Comparison of ENCODE assay signal across 9 mouse cellular contexts in the genomic region with DNA sequence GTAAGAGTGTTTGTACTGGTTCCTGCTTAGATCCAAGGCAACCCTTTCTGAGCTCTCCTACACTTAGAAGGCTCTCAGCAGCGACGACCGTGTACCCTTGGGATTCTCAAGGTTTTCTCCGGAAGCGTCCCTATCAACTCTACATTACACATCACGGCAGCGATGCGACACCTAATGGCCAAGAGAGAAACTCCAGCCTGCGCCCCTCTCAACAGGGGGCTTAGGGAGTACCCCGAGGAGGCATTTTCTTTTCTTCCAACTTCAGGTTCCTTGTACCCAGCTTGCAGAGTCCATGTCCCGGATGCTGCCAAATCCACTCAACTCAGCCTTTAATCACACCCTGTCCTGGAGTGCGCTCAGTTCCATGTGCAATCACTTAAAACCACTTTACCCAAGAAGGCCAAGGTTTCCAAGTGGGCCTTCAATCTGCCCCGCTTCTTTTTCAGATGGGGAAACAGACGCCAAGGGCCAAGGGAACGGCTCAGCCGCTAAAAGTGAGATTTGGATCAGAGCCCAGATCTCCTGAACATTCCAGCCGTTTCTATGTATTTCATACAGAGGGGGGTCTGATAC.
A peak's percentile ranks its signal among the peaks of the same experiment; 100 is the strongest.
DNase-seq lines count a peak whose midpoint lies in the region; ATAC-seq and TF ChIP-seq lines count a peak whose summit lies in the region.
"Had no signal": no experiment of that assay in that cellular context is flagged by ENCODE, and none has a peak within 500 bp of the region (broad histone marks: within the 10 kb centered on the region; RNA-seq: fewer than 3 reads in every experiment).

No protein-coding gene starts in this region.

- no peaks in the 10 kb centered on the region for H3K9me3 ChIP-seq in embryonic facial prominence, embryonic 14.5 days (ENCODE audit: control insufficient read depth, low read length)
- no peaks in the 10 kb centered on the region for H3K9me3 ChIP-seq in heart, postnatal 0 days (replicated peaks; ENCODE audit: control insufficient read depth, low read length)
- H3K9me3 ChIP-seq in neural tube, embryonic 15.5 days (replicated peaks) = no peaks in the 10 kb centered on the region

- H3K4me2 ChIP-seq in embryonic facial prominence, embryonic 14.5 days (ENCODE audit: low read depth, low read length) = peak overlapping the region; percentile 46
- H3K4me2 ChIP-seq in heart, postnatal 0 days (ENCODE audit: low read depth, low read length) = peak overlapping the region; percentile 45
- peak overlapping the region; percentile 53 for H3K4me2 ChIP-seq in neural tube, embryonic 15.5 days

- peak; percentile 73 for TF ChIP-seq CTCF in heart, postnatal 0 days (IDR thresholded peaks at IDR 0.05; ENCODE audit: low read depth)

- peak overlapping the region; percentile 19; the same call in 1 of the 2 replicates for H3K4me3 ChIP-seq in embryonic facial prominence, embryonic 14.5 days (ENCODE audit: low read depth, low read length)
- H3K4me3 ChIP-seq in heart, postnatal 0 days (ENCODE audit: low read depth, low read length) = peak overlapping the region; percentile 22
- H3K4me3 ChIP-seq in neural tube, embryonic 15.5 days (replicated peaks) = peak overlapping the region; percentile 25; the same call in 1 of the 2 replicates
- H3K4me3 ChIP-seq: erythroblast, embryonic 14.5 days had no signal

- H3K27me3 ChIP-seq in embryonic facial prominence, embryonic 14.5 days (replicated peaks; ENCODE audit: control insufficient read depth, insufficient read depth, low read length) = no peaks in the 10 kb centered on the region
- no peaks in the 10 kb centered on the region for H3K27me3 ChIP-seq in heart, postnatal 0 days (ENCODE audit: control insufficient read depth, insufficient read depth, low read length)
- no peaks in the 10 kb centered on the region for H3K27me3 ChIP-seq in neural tube, embryonic 15.5 days (replicated peaks)

- no peak overlapping the region for H3K27ac ChIP-seq in embryonic facial prominence, embryonic 14.5 days (replicated peaks; ENCODE audit: low read depth, low read length)
- H3K27ac ChIP-seq in heart, postnatal 0 days (ENCODE audit: low read depth) = no peak overlapping the region
- H3K27ac ChIP-seq in neural tube, embryonic 15.5 days (replicated peaks) = no peak overlapping the region

- peak; percentile 71 for ATAC-seq in embryonic facial prominence, embryonic 14.5 days (ENCODE audit: low read depth)
- peak; percentile 18; the same call in 1 of the 2 replicates for ATAC-seq in heart, postnatal 0 days (ENCODE audit: insufficient read depth, low read depth)
- ATAC-seq in neural tube, embryonic 15.5 days (ENCODE audit: low FRiP score) = 0 out of 2 replicates have a peak, but pooled peaks have one; percentile 25

- no peak overlapping the region for H3K9ac ChIP-seq in embryonic facial prominence, embryonic 14.5 days (ENCODE audit: low read depth, low read length)
- no peak overlapping the region for H3K9ac ChIP-seq in heart, postnatal 0 days (replicated peaks; ENCODE audit: low read depth, low read length)
- H3K9ac ChIP-seq in neural tube, embryonic 15.5 days (replicated peaks) = 0 out of 2 replicates have a peak overlapping the region, but pooled peaks have one; percentile 30

- WGBS in embryonic facial prominence, embryonic 14.5 days = 5% methylated on average over 17 of the region's 17 CpGs
- 6% methylated on average over 17 of the region's 17 CpGs for WGBS in heart, postnatal 0 days
- 16% methylated on average over 17 of the region's 17 CpGs for WGBS in neural tube, embryonic 15.5 days

- TF ChIP-seq EP300 in heart, postnatal 0 days (IDR thresholded peaks at IDR 0.05; ENCODE audit: low read depth) = no peak

- DNase-seq in CD8-positive naive resting alpha-beta T cell, adult 2 months (ENCODE audit: low read depth in 2 of 2, low spot score in 2 of 2) = peak; percentile 10 to 29
- DNase-seq in adrenal gland, postnatal 36 days = peak; percentile 65 to 74
- DNase-seq in embryonic facial prominence, embryonic 14.5 days (ENCODE audit: low spot score) = peak; percentile 88
- peak; percentile 82 for DNase-seq in heart, postnatal 0 days (ENCODE audit: low spot score)
- DNase-seq in kidney, postnatal 36 days = peak; percentile 26 to 73
- DNase-seq in lung, adult 18-20 months = peak; percentile 59 to 74
- DNase-seq in thymus, postnatal 14 days = peak; percentile 76

- peaks cover 10% of the 10 kb centered on the region; the same call in 1 of the 2 replicates for H3K4me1 ChIP-seq in embryonic facial prominence, embryonic 14.5 days (ENCODE audit: control insufficient read depth, insufficient read depth, low read length)
- H3K4me1 ChIP-seq in heart, postnatal 0 days (ENCODE audit: control insufficient read depth, insufficient read depth) = no peaks in the 10 kb centered on the region
- H3K4me1 ChIP-seq in neural tube, embryonic 15.5 days = peaks cover 14% of the 10 kb centered on the region

- H3K36me3 ChIP-seq in embryonic facial prominence, embryonic 14.5 days (ENCODE audit: control insufficient read depth, insufficient read depth, low read length) = no peaks in the 10 kb centered on the region
- H3K36me3 ChIP-seq in heart, postnatal 0 days (replicated peaks; ENCODE audit: control insufficient read depth, insufficient read depth, low read length) = no peaks in the 10 kb centered on the region
- H3K36me3 ChIP-seq in neural tube, embryonic 15.5 days = no peaks in the 10 kb centered on the region

Comparison
In these comparisons a context has a peak if more than half of its experiments do, and no peak if none do; other contexts are left out.
1. DNase-seq: peak in every context shown above with its lines; median percentile 88 in embryonic facial prominence, embryonic 14.5 days; 82 in heart, postnatal 0 days; 76 in thymus, postnatal 14 days; 70 in adrenal gland, postnatal 36 days; 66 in lung, adult 18-20 months; 50 in kidney, postnatal 36 days; 20 in CD8-positive naive resting alpha-beta T cell, adult 2 months.
2. ATAC-seq: peak in every context shown above with its lines; median percentile 71 in embryonic facial prominence, embryonic 14.5 days; 25 in neural tube, embryonic 15.5 days; 18 in heart, postnatal 0 days.